Mouse (Mus musculus) kidney, postnatal 0 days (tissue): Measurements from ENCODE around the gene Fbxl15. TPM values are rescaled to one million over a fixed set of nuclear protein-coding genes. Genes with fewer than 3 reads are reported as not detected.

ENCODE experiments used
- ATAC-seq: fragments of 200-750 bp; cut with Nextera tagmentation; replicated peaks from 2 replicates; pipeline ENCODE4 v1.8.0; 2017; ENCODE audit warnings: low read depth, moderate number of reproducible peaks, moderate TSS enrichment, moderate library complexity; ENCODE audit not compliant: low FRiP score
- DNase-seq: peaks from one replicate; pipeline ENCODE4 v3.0.0-alpha.2; 2016; ENCODE audit warnings: low spot score
- H3K27ac ChIP-seq: fragments of 300-500 bp; sonication (generic); 2 replicates; pipeline ENCODE4 v1.5.1; 2014; ENCODE audit warnings: mild to moderate bottlenecking
- H3K27me3 ChIP-seq: fragments of 300-500 bp; sonication (generic); 2 replicates; pipeline ENCODE4 v1.6.1; 2014; ENCODE audit warnings: low read length, mixed read lengths; ENCODE audit not compliant: insufficient read depth
- H3K36me3 ChIP-seq: fragments of 300-500 bp; sonication (generic); 2 replicates; pipeline ENCODE4 v1.6.1; 2014; ENCODE audit warnings: low read length, mixed read lengths; ENCODE audit not compliant: insufficient read depth
- H3K4me1 ChIP-seq: fragments of 300-500 bp; sonication (generic); replicated peaks from 2 replicates; pipeline ENCODE4 v1.6.1; 2014; ENCODE audit warnings: antibody characterized with exemption, low read length, mixed read lengths; ENCODE audit not compliant: insufficient read depth
- H3K4me2 ChIP-seq: fragments of 300-500 bp; sonication (generic); 2 replicates; pipeline ENCODE4 v1.6.1; 2014; ENCODE audit warnings: mild to moderate bottlenecking, low read length, moderate library complexity, mixed read lengths
- H3K4me3 ChIP-seq: fragments of 300-500 bp; sonication (generic); replicated peaks from 2 replicates; pipeline ENCODE4 v1.5.1; 2014; ENCODE audit warnings: low read depth, low read length
- H3K9ac ChIP-seq: fragments of 300-500 bp; sonication (generic); 2 replicates; pipeline ENCODE4 v1.6.1; 2014; ENCODE audit warnings: low read depth, low read length
- H3K9me3 ChIP-seq: fragments of 300-500 bp; sonication (generic); replicated peaks from 2 replicates; pipeline ENCODE4 v1.6.1; 2016; ENCODE audit warnings: low read length, inconsistent platforms, mixed read lengths
- CTCF ChIP-seq: IDR thresholded peaks from 2 replicates; pipeline ENCODE4 v1.5.1; 2016; ENCODE audit warnings: antibody characterized with exemption, low read depth, mild to moderate bottlenecking, moderate library complexity
- WGBS: fragments of 180-500 bp; shearing (Covaris S2); extraction: QIAGEN DNeasy Blood & Tissue Kit; methylation state at CpG from one replicate; pipeline ENCODE4 v1.1.7; 2014; 5-methylcytosine and 5-hydroxymethylcytosine counted together
- polyA plus RNA-seq: library from polyadenylated mRNA; unstranded; fragments of >200 nt; fragmentation: Nextera tagmentation; extraction: Ambion mirVana; gene quantifications from 2 replicates; pipeline ENCODE4 v1.2.1, GENCODE M21; 2015

Fbxl15 gene
- polyA plus RNA-seq, 1 experiment from 2014 or later = 33.8 TPM

DNA sequence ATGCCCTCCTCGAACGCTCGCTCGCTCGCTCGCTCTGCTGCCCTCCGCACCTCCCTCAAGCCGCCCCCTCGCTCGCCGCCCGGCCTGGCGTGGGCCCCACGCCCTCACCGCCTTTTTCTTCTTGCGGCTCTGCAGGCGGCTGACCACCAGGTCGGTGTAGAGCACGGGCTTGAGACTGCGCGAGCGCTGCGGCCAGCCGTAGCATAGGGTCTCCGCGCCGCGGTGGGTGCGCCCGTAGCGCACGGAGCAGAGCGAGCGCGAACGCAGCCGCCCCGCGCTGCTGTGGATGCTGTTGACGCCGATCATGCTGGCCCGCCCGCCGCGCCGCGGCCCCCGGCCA lies 10.5 kb upstream of the Fbxl15 start:
- Histone ChIP-seq H3K4me1 (peaks cover 10% of the 10 kb centered on the region), H3K27ac (no peak overlapping the region), H3K36me3 (no peaks in the 10 kb centered on the region), H3K4me3 (peak overlapping the region; percentile 41), H3K27me3 (peaks cover 61% of the 10 kb centered on the region), H3K9ac (0 out of 2 replicates have a peak overlapping the region, but pooled peaks have one; percentile 31), H3K4me2 (peak overlapping the region; percentile 71), H3K9me3 (no peaks in the 10 kb centered on the region)
- TF ChIP-seq CTCF = no peak
- no peak for ATAC-seq
- WGBS = 0% methylated on average over 48 of the region's 48 CpGs
- no peak for DNase-seq

DNA sequence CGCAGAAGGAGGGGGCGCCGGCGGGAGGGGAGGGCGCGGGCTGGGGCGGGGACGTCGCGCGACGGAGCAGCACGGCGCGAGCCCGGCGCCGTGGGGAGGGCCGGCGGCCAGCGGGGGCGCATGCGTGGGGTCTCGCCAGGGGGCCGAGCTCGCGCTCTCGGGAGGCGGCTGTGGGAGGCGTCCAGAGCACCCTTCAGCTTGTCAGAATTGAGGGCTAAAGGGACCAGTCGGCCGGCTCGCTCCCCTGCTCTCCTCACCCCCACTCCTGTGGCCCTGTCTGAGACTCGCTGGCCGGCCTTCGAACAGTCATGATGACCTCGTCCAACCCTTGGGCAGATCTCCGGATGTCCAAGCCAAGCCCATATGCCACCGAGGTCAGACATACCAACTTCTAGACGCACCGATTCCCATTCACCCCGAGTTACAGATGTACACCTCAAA lies 9.9 kb upstream of the Fbxl15 start:
- DNase-seq = no peak
- Histone ChIP-seq H3K4me3 (peak overlapping the region; percentile 41), H3K9ac (0 out of 2 replicates have a peak overlapping the region, but pooled peaks have one; percentile 31), H3K27ac (no peak overlapping the region), H3K4me1 (peaks cover 10% of the 10 kb centered on the region), H3K27me3 (peaks cover 66% of the 10 kb centered on the region), H3K4me2 (peak overlapping the region; percentile 71), H3K9me3 (no peaks in the 10 kb centered on the region), H3K36me3 (no peaks in the 10 kb centered on the region)
- WGBS = under 1% methylated on average over 35 of the region's 42 CpGs
- TF ChIP-seq CTCF = no peak
- no peak for ATAC-seq

DNA sequence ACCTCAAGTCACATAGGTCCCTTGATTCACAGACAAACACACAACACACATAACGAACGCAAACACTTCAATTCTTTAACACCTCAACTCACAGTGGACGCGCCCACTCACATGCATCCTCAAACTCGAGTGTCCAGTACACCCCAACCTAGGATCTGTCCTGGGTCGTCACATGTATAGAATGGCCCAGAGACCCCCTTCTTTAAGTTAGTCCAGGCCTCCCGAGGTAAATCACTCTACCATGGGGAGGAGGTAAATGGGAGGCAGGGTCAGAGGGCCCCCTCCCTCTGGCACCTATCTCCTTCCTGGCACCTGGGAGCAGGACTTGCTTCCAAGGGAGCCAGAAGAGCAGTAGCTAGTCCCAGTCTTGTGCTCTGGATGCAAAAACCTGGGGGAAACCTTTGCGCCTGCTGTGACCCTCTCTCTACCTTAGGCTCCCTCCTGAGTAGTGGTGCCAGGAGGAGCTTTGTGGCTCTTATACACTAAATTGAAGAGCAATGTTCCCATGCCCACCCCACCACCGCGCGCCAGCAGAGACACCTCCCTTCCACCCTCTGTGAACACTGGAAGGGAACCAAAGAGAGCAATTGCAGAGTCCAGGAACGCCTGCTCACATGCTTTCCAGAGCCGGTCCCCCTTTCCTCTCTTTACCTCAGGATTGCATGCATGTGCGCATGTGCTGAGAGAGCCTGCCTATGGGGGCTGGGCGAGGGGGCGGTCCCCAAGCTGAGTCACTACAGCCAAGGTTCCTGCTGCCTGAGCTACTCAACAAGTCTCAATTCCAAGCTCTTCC lies 9.2 kb upstream of the Fbxl15 start:
- ATAC-seq (no peak), DNase-seq (peak; percentile 67)
- 0 out of 2 replicates have a peak overlapping the region, but pooled peaks have one; percentile 14 for H3K4me2 ChIP-seq
- no peaks in the 10 kb centered on the region for H3K9me3 ChIP-seq
- TF ChIP-seq CTCF = no peak
- WGBS = 12% methylated on average over 16 of the region's 16 CpGs
- H3K36me3 ChIP-seq = no peaks in the 10 kb centered on the region
- peaks cover 10% of the 10 kb centered on the region for H3K4me1 ChIP-seq
- H3K4me3 ChIP-seq = no peak overlapping the region
- H3K27me3 ChIP-seq = peaks cover 66% of the 10 kb centered on the region
- no peak overlapping the region for H3K9ac ChIP-seq
- no peak overlapping the region for H3K27ac ChIP-seq

DNA sequence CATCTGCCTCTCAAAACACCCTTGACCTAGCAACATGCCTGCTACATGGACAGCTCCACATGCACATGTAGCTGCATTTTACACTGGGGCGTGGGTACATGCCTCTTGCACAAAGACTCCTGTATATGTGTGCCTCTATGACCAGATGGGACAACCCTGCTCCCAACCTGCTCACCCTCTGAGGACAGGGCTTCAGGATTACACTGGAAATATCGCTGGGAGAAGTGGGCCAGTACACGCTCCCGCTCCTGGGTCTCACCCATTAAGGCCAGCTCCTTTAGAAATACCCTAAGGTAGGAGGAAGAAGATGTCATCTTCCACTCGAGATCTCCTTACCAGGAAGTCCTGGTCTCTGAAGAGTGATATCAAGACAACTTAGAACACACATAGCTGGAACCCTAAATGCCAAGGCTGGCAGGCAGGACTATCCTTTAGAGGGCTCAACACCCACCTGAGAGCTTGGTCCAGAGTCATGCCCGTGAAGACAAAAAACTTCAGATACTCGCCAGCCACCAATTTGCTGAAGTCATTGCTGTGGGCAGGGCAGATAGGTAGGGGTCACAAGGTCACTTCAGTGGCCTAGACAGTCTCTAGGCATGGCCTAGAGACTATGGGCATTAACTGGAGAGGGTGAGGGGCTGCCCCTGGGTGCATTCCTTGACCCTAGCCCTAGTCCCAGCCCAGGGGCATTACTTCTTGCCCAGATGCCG lies 7.8 kb upstream of the Fbxl15 start:
- 78% methylated on average over 8 of the region's 8 CpGs for WGBS
- ATAC-seq = no peak
- no peak for TF ChIP-seq CTCF
- Histone ChIP-seq H3K27ac (no peak overlapping the region), H3K27me3 (peaks cover 55% of the 10 kb centered on the region), H3K9me3 (no peaks in the 10 kb centered on the region), H3K4me3 (no peak overlapping the region), H3K4me1 (peaks cover 10% of the 10 kb centered on the region), H3K9ac (no peak overlapping the region), H3K36me3 (no peaks in the 10 kb centered on the region), H3K4me2 (no peak overlapping the region)
- no peak for DNase-seq

DNA sequence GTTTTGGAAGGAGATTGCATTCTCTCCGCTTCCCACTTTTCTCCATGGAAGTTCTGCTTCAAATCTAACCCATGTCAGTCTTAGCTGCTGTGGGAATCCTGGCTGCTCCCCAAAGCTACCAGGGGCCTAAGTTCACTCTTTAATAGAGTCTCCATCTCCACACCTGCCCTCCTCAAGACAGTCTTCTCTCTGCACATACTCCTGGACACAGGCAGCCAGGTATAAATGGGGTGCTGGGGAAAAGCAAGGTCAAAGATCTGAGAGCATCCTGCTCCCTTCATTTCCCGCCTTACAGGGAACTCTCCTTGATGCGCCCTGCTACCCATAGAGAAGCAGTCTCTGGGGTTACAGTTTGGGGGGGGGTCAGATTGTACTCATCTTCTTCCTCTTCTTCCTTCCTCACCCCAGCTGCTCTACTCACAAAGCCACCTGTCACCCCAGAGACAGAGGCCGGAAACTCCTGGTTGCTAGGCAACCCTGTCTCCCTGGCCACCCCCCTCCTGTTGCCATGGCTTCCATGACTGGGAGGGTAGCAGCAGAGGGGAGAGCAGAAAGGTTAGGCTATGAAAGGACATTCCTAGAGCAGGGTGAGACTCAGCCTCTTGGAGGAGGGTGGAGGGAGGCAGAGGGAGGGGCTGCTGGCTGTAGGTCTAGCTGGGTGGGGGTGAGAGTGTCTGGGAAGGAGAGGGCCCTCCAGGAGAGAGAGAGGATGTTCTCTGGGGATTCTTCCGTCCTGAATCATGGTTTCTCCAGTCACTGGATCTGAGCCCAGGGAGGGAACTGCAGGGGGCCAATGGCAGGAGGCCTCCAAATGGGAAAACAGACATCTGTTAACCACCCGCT lies 6.7 kb upstream of the Fbxl15 start:
- H3K27me3 ChIP-seq = peaks cover 54% of the 10 kb centered on the region
- no peaks in the 10 kb centered on the region for H3K9me3 ChIP-seq
- no peak overlapping the region for H3K9ac ChIP-seq
- DNase-seq = no peak
- no peaks in the 10 kb centered on the region for H3K36me3 ChIP-seq
- no peak overlapping the region for H3K4me2 ChIP-seq
- WGBS = 31% methylated on average over 6 of the region's 6 CpGs
- no peak for ATAC-seq
- H3K4me1 ChIP-seq = peaks cover 10% of the 10 kb centered on the region
- H3K4me3 ChIP-seq = no peak overlapping the region
- TF ChIP-seq CTCF = no peak
- no peak overlapping the region for H3K27ac ChIP-seq
